Mouse (Mus musculus): ENCODE data around the gene Vps45. TPM values are rescaled to one million over a fixed set of nuclear protein-coding genes. Genes with fewer than 3 reads are reported as not detected.

The Vps45 gene
- polyA plus RNA-seq, 1 experiment: 20.1 TPM

DNA sequence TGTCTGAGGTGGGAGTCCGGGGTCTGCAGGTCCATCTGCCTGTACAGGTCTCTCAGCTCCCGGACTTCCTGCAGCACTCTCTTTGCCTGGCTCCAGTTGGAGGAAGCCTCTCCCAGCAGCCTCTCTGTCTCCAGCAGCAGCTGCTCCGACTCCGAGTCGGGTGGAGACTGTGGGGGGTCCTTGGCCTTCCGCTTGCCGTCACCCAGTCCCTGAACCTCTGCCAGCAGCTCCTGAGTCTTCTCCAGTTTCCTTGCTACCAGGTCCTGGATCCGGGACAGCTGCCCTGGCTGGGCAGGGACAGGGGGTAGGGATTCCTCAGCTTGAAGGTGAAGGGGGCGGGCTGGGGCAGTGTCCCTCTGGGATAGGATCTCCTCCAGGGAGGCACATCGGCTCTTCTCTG lies 69.3 kb downstream of the Vps45 start:
- TF ChIP-seq POLR2A (IDR thresholded peaks at IDR 0.05; ENCODE audit: borderline replicate concordance, control insufficient read depth, low read depth, low read length) (no peak), CTCF (IDR thresholded peaks at IDR 0.05; ENCODE audit: control insufficient read depth, insufficient read depth, low read length) (no peak)
- no peak overlapping the region; the same call in 1 of the 2 replicates for H3K27ac ChIP-seq (ENCODE audit: control insufficient read depth, insufficient read depth, low read depth, low read length, poor library complexity)
- H3K4me1 ChIP-seq (ENCODE audit: control insufficient read depth, insufficient read depth, low read length): peaks cover 5% of the 10 kb centered on the region; the same call in 1 of the 2 replicates
- WGBS: 89% methylated on average over 10 of the region's 10 CpGs
- H3K4me3 ChIP-seq (replicated peaks; ENCODE audit: control insufficient read depth, low read depth, low read length): no peak overlapping the region

DNA sequence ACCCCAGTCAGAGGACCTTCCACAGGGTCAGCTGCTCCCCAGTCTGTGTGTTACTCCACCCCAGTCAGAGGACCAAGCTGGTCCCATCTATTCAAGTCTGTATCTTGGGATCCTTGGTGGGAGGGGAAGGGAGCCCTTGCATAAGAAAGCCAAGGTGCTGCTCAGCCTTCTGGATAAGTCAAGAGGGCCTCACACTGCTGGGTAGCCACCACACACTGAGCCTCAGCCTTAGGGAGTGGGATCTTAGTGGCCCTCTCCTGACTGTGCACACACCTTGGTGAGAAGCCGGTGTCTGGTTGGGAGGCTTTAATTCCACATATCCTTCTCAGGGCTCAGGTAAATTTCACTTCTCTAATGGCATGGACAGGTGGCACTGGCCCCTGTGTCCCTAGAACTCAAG lies 70.1 kb downstream of the Vps45 start:
- H3K27ac ChIP-seq (ENCODE audit: control insufficient read depth, insufficient read depth, low read depth, low read length, poor library complexity): no peak overlapping the region
- TF ChIP-seq POLR2A (IDR thresholded peaks at IDR 0.05; ENCODE audit: borderline replicate concordance, control insufficient read depth, low read depth, low read length) (no peak), CTCF (IDR thresholded peaks at IDR 0.05; ENCODE audit: control insufficient read depth, insufficient read depth, low read length) (no peak)
- 73% methylated on average over 1 of the region's 1 CpGs for WGBS
- no peak overlapping the region for H3K4me3 ChIP-seq (replicated peaks; ENCODE audit: control insufficient read depth, low read depth, low read length)
- peaks cover 5% of the 10 kb centered on the region; the same call in 1 of the 2 replicates for H3K4me1 ChIP-seq (ENCODE audit: control insufficient read depth, insufficient read depth, low read length)

DNA sequence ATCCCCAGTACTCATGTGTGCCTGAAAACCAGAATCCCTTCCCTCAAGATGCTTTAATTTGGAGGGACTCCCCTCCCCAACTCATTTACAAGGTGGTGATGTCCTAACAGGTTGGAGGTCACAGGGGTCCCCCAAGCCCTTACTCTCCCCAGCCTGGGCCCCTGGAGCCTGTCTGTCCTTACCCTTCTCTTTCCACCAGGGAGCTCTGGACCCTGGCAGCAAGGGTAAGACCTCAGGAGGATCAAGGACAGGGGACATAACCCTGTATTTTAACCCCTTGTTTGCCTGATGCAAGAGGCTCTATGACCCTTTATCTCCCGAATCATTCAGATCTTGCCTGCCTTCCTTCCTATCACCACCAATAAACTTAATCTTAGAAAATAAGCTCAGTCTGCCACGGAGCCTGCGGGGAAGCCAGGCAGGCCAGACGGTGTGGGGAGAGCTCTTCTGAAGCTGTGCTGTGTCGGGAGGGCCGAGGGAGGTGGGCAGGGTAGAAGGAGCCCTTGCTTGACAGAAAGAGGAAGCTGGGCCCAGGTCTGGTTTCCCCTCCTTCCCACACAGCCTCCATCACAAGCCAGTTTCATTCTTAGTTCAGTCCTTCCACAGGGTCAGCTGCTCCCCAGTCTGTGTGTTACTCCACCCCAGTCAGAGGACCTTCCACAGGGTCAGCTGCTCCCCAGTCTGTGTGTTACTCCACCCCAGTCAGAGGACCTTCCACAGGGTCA lies 70.7 kb downstream of the Vps45 start:
- Histone ChIP-seq H3K4me3 (replicated peaks; ENCODE audit: control insufficient read depth, low read depth, low read length) (no peak overlapping the region), H3K4me1 (ENCODE audit: control insufficient read depth, insufficient read depth, low read length) (peaks cover 5% of the 10 kb centered on the region; the same call in 1 of the 2 replicates), H3K27ac (ENCODE audit: control insufficient read depth, insufficient read depth, low read depth, low read length, poor library complexity) (peak overlapping the region; percentile 31; the same call in 1 of the 2 replicates)
- TF ChIP-seq CTCF (IDR thresholded peaks at IDR 0.05; ENCODE audit: control insufficient read depth, insufficient read depth, low read length) (no peak), POLR2A (IDR thresholded peaks at IDR 0.05; ENCODE audit: borderline replicate concordance, control insufficient read depth, low read depth, low read length) (no peak; the same call in 1 of the 2 replicates)
- 6% methylated on average over 6 of the region's 6 CpGs for WGBS

DNA sequence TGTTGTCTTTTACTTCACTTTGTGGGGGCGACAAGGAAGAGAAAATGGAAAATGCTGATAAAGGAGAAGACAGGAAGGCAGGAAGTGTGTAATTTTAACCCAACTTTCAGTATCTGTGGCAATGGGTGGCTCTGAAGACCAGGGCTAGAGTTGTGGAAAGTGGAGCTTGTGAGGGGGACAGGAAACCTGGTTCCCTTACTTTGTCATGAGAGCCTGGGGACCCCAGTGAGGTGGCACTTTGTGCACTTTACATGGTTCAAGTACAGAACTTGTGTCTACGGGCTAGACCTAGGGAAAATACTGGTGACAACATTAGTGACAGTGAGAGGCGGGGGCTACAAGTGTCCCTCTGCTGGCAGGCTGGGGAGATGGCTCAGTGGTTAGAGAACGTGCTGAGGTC lies 71.3 kb downstream of the Vps45 start:
- TF ChIP-seq POLR2A (IDR thresholded peaks at IDR 0.05; ENCODE audit: borderline replicate concordance, control insufficient read depth, low read depth, low read length) (no peak), CTCF (IDR thresholded peaks at IDR 0.05; ENCODE audit: control insufficient read depth, insufficient read depth, low read length) (no peak)
- 52% methylated on average over 4 of the region's 4 CpGs for WGBS
- Histone ChIP-seq H3K27ac (ENCODE audit: control insufficient read depth, insufficient read depth, low read depth, low read length, poor library complexity) (no peak overlapping the region; the same call in 1 of the 2 replicates), H3K4me3 (replicated peaks; ENCODE audit: control insufficient read depth, low read depth, low read length) (no peak overlapping the region), H3K4me1 (ENCODE audit: control insufficient read depth, insufficient read depth, low read length) (peaks cover 4% of the 10 kb centered on the region; the same call in 1 of the 2 replicates)

DNA sequence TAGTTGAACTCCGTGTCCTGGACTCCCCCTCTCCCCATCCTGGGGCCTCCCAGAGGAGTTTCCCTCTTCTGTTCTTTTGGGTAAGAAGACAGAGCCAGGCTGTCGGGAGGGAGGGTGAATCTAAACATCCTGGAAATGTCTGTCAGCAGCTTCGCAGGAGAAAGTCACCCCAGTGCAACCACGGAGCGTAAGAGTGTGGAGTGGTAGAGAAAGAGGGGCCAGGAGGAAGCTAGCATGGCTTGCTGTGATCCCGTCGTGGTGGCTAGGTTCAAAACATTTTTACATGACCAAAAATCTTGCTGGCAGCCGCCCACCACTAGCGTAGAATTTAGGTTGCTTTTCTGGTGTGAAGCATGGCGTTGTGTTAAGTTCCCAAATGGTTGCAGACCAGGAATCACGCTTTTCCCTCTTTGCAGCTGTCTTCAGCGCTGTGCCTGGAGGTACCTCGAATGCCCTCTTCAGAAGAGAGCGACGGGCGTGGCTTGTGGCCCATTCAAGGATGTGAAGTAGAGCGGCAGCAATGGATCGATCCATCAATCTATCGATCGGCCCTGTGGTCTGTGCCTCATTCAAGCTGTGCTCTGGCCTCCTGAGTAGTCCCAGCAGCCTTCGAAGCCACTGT lies 72.2 kb downstream of the Vps45 start:
- TF ChIP-seq POLR2A (IDR thresholded peaks at IDR 0.05; ENCODE audit: borderline replicate concordance, control insufficient read depth, low read depth, low read length): no peak
- TF ChIP-seq CTCF (IDR thresholded peaks at IDR 0.05; ENCODE audit: control insufficient read depth, insufficient read depth, low read length): no peak
- Histone ChIP-seq H3K4me1 (ENCODE audit: control insufficient read depth, insufficient read depth, low read length) (peaks cover 4% of the 10 kb centered on the region; the same call in 1 of the 2 replicates), H3K27ac (ENCODE audit: control insufficient read depth, insufficient read depth, low read depth, low read length, poor library complexity) (peak overlapping the region; percentile 55), H3K4me3 (replicated peaks; ENCODE audit: control insufficient read depth, low read depth, low read length) (no peak overlapping the region)
- WGBS: 38% methylated on average over 21 of the region's 21 CpGs

DNA sequence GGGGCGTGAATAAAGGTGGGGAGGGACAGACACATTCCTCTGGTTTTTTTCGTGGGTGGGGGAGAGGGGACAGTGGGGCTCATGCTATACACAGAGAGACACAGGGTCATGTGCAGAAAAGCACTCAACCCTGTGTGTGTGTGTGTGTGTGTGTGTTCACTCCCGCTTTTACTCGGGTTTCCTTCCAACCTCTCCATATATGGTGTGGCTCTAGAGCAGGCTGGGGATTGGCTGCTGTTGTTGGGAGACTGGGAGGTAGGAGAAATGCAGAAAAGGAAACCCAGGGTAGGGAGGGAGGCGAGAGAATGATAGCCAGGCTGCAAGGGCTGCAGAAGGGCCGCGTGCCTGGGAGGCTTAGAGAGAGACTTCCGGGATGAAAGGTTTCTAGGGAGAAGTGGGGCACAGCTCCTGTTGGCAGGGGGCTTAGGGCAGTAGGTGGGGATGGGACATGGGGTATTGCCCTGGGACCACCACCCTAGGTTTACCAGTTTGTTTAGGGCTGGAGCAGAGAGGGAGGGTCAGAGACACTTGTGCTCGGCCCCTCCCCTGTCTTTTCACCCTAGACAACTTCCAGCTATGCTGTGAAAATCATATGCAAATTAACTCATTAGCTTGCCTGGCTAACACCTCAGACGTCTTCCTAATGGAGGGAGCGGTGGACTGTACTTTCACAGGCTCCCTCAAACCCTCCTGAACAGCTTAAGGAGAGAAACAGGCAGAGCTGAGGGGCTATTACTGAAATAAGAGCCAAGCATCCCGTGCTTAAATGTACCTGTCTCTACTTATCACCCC lies 72.9 kb downstream of the Vps45 start:
- Histone ChIP-seq H3K4me1 (ENCODE audit: control insufficient read depth, insufficient read depth, low read length) (peaks cover 4% of the 10 kb centered on the region; the same call in 1 of the 2 replicates), H3K27ac (ENCODE audit: control insufficient read depth, insufficient read depth, low read depth, low read length, poor library complexity) (peak overlapping the region; percentile 55), H3K4me3 (replicated peaks; ENCODE audit: control insufficient read depth, low read depth, low read length) (no peak overlapping the region)
- TF ChIP-seq POLR2A (IDR thresholded peaks at IDR 0.05; ENCODE audit: borderline replicate concordance, control insufficient read depth, low read depth, low read length) (peak; percentile 38; the same call in 1 of the 2 replicates), CTCF (IDR thresholded peaks at IDR 0.05; ENCODE audit: control insufficient read depth, insufficient read depth, low read length) (no peak)
- 22% methylated on average over 12 of the region's 12 CpGs for WGBS

DNA sequence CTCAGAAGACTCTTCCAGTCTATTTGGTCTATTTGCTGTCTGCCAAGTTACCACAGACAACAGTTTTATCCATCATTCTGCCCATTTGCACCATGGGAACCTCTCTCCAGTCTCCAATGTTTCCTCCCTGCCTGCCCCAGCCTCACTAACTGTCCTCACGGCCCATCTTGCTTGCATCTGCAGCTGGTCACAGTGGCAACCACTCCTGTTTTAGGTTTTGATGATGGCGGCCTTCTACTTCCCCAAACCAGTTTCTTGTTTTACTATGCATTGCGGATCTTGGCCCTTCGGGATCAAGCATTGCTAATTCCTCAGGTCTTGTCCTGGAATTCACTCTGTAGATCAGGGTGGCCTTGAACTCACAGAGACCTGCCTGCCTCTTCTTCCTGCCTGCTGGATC lies 76.1 kb downstream of the Vps45 start:
- H3K4me3 ChIP-seq (replicated peaks; ENCODE audit: control insufficient read depth, low read depth, low read length): no peak overlapping the region
- H3K27ac ChIP-seq (ENCODE audit: control insufficient read depth, insufficient read depth, low read depth, low read length, poor library complexity): no peak overlapping the region
- peaks cover 10% of the 10 kb centered on the region; the same call in 1 of the 2 replicates for H3K4me1 ChIP-seq (ENCODE audit: control insufficient read depth, insufficient read depth, low read length)
- TF ChIP-seq POLR2A (IDR thresholded peaks at IDR 0.05; ENCODE audit: borderline replicate concordance, control insufficient read depth, low read depth, low read length) (no peak), CTCF (IDR thresholded peaks at IDR 0.05; ENCODE audit: control insufficient read depth, insufficient read depth, low read length) (no peak)
- 50% methylated on average over 4 of the region's 4 CpGs for WGBS

Measured in bone marrow, adult 2 months (tissue).